Mouse (Mus musculus): Measurements from ENCODE around the gene Sec24d. TPM values are rescaled to one million over a fixed set of nuclear protein-coding genes. Genes with fewer than 3 reads are reported as not detected.

The Sec24d gene
- polyA plus RNA-seq, 1 experiment from 2014 or later: 88.0 TPM

DNA sequence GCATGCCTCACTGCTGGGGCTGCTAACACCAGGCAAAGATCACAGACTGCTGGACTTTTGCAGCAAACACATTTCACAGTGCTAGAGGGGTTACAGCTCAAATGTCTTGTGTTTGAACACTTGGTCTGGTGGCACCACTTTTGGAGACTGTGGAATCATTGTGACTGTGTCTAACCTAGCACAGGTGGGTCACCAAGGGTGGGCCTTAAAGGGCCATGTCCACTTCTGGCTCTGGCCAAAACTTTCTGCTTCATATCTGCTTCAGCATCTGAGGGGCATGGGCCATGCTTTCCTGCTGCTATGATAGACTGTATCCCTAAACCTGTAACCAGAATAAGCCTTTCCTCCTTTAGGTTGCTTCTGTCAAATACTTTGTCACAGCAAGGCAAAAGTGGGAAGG is 29.8 kb upstream of the Sec24d start:
- ATAC-seq (replicated peaks; ENCODE audit: low FRiP score, low TSS enrichment, low read depth) (no peak), DNase-seq (ENCODE audit: low spot score) (no peak)
- H3K9ac ChIP-seq (ENCODE audit: low read length): no peak overlapping the region

DNA sequence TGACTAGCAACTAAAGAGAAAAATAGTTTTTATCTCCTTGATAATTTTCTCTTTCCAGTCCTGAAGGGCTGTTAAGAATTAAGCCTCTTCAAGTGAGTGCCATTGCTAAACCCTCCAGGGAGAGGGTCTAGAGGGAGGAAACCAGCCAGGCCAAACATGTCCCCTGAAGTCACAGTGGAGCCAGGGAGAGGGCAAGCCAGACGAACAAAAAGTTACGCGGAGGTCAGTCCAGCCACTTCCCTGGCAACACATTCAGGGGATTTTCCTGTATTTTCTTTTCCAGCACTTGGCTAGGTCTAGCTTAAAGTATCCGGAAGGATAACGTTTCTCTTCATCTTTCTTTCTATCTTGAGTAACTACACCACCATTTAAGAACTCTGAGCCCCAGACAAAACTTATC is 22.9 kb upstream of the Sec24d start:
- DNase-seq (ENCODE audit: low spot score): no peak
- no peaks in the 10 kb centered on the region for H3K36me3 ChIP-seq (ENCODE audit: control insufficient read depth, insufficient read depth, low read length)
- ATAC-seq (replicated peaks; ENCODE audit: low FRiP score, low TSS enrichment, low read depth): no peak
- H3K9me3 ChIP-seq (ENCODE audit: control insufficient read depth, low read length): no peaks in the 10 kb centered on the region
- H3K4me3 ChIP-seq (ENCODE audit: low read depth, low read length): no peak overlapping the region
- no peak overlapping the region for H3K4me2 ChIP-seq (ENCODE audit: low read length)
- WGBS: 68% methylated on average over 5 of the region's 5 CpGs
- H3K27me3 ChIP-seq (replicated peaks; ENCODE audit: control insufficient read depth, insufficient read depth, low read length): no peaks in the 10 kb centered on the region
- no peak overlapping the region for H3K27ac ChIP-seq (ENCODE audit: low read depth)
- H3K9ac ChIP-seq (ENCODE audit: low read length): no peak overlapping the region
- H3K4me1 ChIP-seq (replicated peaks; ENCODE audit: control insufficient read depth, insufficient read depth, low read length): no peaks in the 10 kb centered on the region

More for the DNA sequence above, 29.8 kb upstream of the Sec24d start:
- Histone ChIP-seq H3K4me2 (ENCODE audit: low read length) (no peak overlapping the region), H3K27ac (ENCODE audit: low read depth) (no peak overlapping the region), H3K9me3 (ENCODE audit: control insufficient read depth, low read length) (no peaks in the 10 kb centered on the region), H3K27me3 (replicated peaks; ENCODE audit: control insufficient read depth, insufficient read depth, low read length) (no peaks in the 10 kb centered on the region), H3K36me3 (ENCODE audit: control insufficient read depth, insufficient read depth, low read length) (no peaks in the 10 kb centered on the region), H3K4me3 (ENCODE audit: low read depth, low read length) (no peak overlapping the region), H3K4me1 (replicated peaks; ENCODE audit: control insufficient read depth, insufficient read depth, low read length) (peaks cover 12% of the 10 kb centered on the region)

DNA sequence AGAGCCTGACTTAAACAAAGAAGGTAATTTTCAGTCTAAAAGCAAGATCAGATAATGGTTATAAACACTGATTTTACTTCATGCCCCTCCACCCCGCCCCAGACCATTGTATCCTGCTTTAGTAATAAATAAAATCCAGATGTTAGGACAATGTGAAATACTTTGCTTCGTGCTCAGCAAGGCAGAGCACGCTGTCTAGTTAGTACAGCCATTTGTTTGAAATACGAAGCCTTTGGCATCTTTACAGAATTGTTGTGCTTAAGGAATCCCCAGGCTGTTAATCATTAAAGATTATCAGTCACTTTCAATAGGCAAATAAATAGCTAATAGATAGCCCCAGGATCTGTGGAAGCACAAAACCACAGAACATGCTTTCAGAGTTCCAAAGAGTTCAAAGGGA is 21.6 kb upstream of the Sec24d start:
- Histone ChIP-seq H3K36me3 (ENCODE audit: control insufficient read depth, insufficient read depth, low read length) (no peaks in the 10 kb centered on the region), H3K9ac (ENCODE audit: low read length) (no peak overlapping the region), H3K27me3 (replicated peaks; ENCODE audit: control insufficient read depth, insufficient read depth, low read length) (no peaks in the 10 kb centered on the region), H3K4me2 (ENCODE audit: low read length) (no peak overlapping the region), H3K4me1 (replicated peaks; ENCODE audit: control insufficient read depth, insufficient read depth, low read length) (no peaks in the 10 kb centered on the region), H3K4me3 (ENCODE audit: low read depth, low read length) (no peak overlapping the region), H3K9me3 (ENCODE audit: control insufficient read depth, low read length) (no peaks in the 10 kb centered on the region), H3K27ac (ENCODE audit: low read depth) (no peak overlapping the region)
- ATAC-seq (replicated peaks; ENCODE audit: low FRiP score, low TSS enrichment, low read depth): no peak
- WGBS: 19% methylated on average over 4 of the region's 4 CpGs
- no peak for DNase-seq (ENCODE audit: low spot score)

DNA sequence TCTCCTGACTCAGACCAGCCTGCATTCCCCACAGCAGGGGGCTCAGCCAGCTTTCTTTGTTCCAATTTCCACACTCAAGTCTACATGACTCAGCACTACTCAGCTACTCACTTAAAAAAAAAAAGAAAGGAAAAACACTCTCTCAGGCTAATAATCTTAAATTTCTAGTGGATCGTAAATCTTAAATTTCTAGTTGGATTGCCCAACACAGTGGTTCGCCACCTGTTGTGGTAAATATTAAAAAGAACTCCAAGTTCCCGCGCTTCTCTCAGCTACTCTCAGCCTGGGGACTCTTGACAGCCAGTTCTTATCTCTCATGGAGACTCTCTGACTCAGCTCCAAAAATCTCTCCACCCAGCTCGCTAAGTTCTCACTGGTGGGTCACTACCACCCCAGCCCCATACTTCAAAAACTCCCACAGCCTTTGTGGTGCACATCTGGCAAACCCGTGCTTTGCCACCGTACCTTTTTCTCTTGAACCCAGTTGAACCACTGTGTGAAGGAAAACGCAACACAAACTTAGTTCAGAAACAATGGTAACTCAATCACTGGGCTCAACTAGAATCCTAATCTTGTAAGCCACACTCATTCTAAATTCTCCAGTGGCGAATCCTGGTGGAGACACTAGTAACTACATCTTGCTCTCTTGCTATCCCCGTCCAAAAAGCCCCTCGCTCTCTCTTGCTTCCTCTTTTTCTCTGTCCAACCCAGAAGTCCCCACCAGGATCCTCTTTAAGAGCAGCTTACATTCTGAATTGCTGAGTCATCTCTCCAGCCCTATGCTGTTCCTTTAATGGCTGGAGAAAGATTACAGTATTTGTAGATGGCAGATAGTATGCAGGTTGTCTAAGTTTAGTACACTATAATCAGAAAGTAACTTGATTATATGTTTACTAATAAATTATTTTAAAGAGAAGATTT is 10.8 kb upstream of the Sec24d start:
- H3K4me2 ChIP-seq (ENCODE audit: low read length): no peak overlapping the region
- no peaks in the 10 kb centered on the region for H3K27me3 ChIP-seq (replicated peaks; ENCODE audit: control insufficient read depth, insufficient read depth, low read length)
- ATAC-seq (replicated peaks; ENCODE audit: low FRiP score, low TSS enrichment, low read depth) (no peak), DNase-seq (ENCODE audit: low spot score) (no peak)
- H3K4me1 ChIP-seq (replicated peaks; ENCODE audit: control insufficient read depth, insufficient read depth, low read length): no peaks in the 10 kb centered on the region
- 81% methylated on average over 11 of the region's 11 CpGs for WGBS
- H3K36me3 ChIP-seq (ENCODE audit: control insufficient read depth, insufficient read depth, low read length): no peaks in the 10 kb centered on the region
- H3K27ac ChIP-seq (ENCODE audit: low read depth): no peak overlapping the region
- no peak overlapping the region for H3K9ac ChIP-seq (ENCODE audit: low read length)
- no peak overlapping the region for H3K4me3 ChIP-seq (ENCODE audit: low read depth, low read length)
- no peaks in the 10 kb centered on the region for H3K9me3 ChIP-seq (ENCODE audit: control insufficient read depth, low read length)

DNA sequence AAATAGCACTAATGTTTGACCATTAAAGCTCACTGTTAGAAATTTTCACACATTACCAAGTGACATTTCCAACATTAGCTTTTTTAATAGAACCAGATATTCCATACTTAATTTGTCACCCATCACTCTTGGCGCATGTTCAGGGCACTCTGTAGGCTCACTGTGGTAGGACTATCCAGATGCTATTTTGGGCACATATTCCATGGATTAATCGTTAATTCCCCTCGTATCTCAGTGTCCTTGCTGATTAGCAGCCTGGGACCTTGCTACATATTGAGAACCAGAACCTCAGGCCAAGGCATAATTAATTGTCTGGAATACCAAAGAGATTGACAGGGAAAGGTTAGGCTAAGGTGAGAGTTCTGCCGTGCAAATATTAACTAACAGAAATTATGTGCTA is 8.5 kb upstream of the Sec24d start:
- ATAC-seq (replicated peaks; ENCODE audit: low FRiP score, low TSS enrichment, low read depth): no peak
- no peak overlapping the region for H3K4me3 ChIP-seq (ENCODE audit: low read depth, low read length)
- H3K27ac ChIP-seq (ENCODE audit: low read depth): no peak overlapping the region
- no peaks in the 10 kb centered on the region for H3K4me1 ChIP-seq (replicated peaks; ENCODE audit: control insufficient read depth, insufficient read depth, low read length)
- H3K36me3 ChIP-seq (ENCODE audit: control insufficient read depth, insufficient read depth, low read length): no peaks in the 10 kb centered on the region
- no peaks in the 10 kb centered on the region for H3K9me3 ChIP-seq (ENCODE audit: control insufficient read depth, low read length)
- no peaks in the 10 kb centered on the region for H3K27me3 ChIP-seq (replicated peaks; ENCODE audit: control insufficient read depth, insufficient read depth, low read length)
- WGBS: 69% methylated on average over 4 of the region's 4 CpGs
- H3K4me2 ChIP-seq (ENCODE audit: low read length): no peak overlapping the region
- no peak for DNase-seq (ENCODE audit: low spot score)
- H3K9ac ChIP-seq (ENCODE audit: low read length): no peak overlapping the region

DNA sequence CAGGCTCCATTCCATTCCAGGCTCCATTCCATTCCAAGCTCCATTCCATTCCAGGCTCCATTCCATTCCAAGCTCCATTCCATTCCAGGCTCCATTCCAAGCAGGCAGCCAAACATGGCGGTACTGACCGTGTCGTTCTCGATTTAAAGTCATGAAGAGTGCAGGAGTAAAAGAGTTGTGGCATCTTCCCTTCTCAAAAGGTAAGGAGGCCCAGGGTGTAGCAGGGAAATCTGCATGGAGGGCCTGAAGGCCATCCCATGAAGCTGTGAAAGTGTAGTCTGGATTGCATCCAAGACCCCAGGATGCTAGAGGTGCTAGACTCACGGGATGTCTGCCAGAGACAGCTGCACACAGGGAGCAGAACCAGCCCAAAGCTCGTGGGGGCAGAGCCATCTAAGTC is 2.5 kb upstream of the Sec24d start:
- peak overlapping the region; percentile 22; the same call in 1 of the 2 replicates for H3K4me2 ChIP-seq (ENCODE audit: low read length)
- WGBS: 51% methylated on average over 6 of the region's 6 CpGs
- H3K9ac ChIP-seq (ENCODE audit: low read length): 0 out of 2 replicates have a peak overlapping the region, but pooled peaks have one; percentile 5
- no peak overlapping the region for H3K27ac ChIP-seq (ENCODE audit: low read depth)
- no peak for ATAC-seq (replicated peaks; ENCODE audit: low FRiP score, low TSS enrichment, low read depth)
- H3K9me3 ChIP-seq (ENCODE audit: control insufficient read depth, low read length): no peaks in the 10 kb centered on the region
- H3K27me3 ChIP-seq (replicated peaks; ENCODE audit: control insufficient read depth, insufficient read depth, low read length): no peaks in the 10 kb centered on the region
- DNase-seq (ENCODE audit: low spot score): no peak
- peaks cover 5% of the 10 kb centered on the region for H3K36me3 ChIP-seq (ENCODE audit: control insufficient read depth, insufficient read depth, low read length)
- H3K4me3 ChIP-seq (ENCODE audit: low read depth, low read length): peak overlapping the region; percentile 24
- peaks cover 11% of the 10 kb centered on the region; the same call in 1 of the 2 replicates for H3K4me1 ChIP-seq (replicated peaks; ENCODE audit: control insufficient read depth, insufficient read depth, low read length)

DNA sequence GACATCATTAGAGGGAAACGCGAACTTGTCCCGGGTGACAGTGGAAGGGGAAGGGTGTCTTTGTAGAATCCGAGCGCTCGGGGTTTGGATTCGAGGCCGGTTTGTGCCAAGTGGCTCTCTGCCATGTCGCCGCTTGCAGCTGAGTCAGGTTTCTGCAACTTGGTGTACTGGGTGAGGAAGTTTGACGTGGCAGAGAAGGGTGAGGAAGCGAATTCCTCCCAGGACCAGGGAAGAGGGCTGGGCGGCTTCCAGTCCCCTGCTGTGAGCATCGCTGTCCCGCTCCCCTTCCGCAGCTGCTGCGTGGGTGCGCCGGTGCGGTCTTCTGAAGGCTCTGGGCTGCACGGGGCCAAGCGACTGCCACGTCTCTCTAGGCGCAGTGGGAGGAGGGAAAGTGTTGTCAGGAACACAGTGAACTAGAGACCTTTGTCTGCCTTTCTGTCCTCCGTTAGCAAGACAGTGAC is 516 bp downstream of the Sec24d start:
- peak overlapping the region; percentile 63 for H3K9ac ChIP-seq (ENCODE audit: low read length)
- peak; percentile 59 for ATAC-seq (replicated peaks; ENCODE audit: low FRiP score, low TSS enrichment, low read depth)
- H3K27ac ChIP-seq (ENCODE audit: low read depth): peak overlapping the region; percentile 68
- H3K4me2 ChIP-seq (ENCODE audit: low read length): peak overlapping the region; percentile 57
- peaks cover 11% of the 10 kb centered on the region; the same call in 1 of the 2 replicates for H3K4me1 ChIP-seq (replicated peaks; ENCODE audit: control insufficient read depth, insufficient read depth, low read length)
- whole genome bisulfite sequencing: under 1% methylated on average over 25 of the region's 25 CpGs
- DNase-seq (ENCODE audit: low spot score): no peak
- no peaks in the 10 kb centered on the region for H3K27me3 ChIP-seq (replicated peaks; ENCODE audit: control insufficient read depth, insufficient read depth, low read length)
- no peaks in the 10 kb centered on the region for H3K9me3 ChIP-seq (ENCODE audit: control insufficient read depth, low read length)
- H3K36me3 ChIP-seq (ENCODE audit: control insufficient read depth, insufficient read depth, low read length): peaks cover 33% of the 10 kb centered on the region
- peak overlapping the region; percentile 72 for H3K4me3 ChIP-seq (ENCODE audit: low read depth, low read length)

DNA sequence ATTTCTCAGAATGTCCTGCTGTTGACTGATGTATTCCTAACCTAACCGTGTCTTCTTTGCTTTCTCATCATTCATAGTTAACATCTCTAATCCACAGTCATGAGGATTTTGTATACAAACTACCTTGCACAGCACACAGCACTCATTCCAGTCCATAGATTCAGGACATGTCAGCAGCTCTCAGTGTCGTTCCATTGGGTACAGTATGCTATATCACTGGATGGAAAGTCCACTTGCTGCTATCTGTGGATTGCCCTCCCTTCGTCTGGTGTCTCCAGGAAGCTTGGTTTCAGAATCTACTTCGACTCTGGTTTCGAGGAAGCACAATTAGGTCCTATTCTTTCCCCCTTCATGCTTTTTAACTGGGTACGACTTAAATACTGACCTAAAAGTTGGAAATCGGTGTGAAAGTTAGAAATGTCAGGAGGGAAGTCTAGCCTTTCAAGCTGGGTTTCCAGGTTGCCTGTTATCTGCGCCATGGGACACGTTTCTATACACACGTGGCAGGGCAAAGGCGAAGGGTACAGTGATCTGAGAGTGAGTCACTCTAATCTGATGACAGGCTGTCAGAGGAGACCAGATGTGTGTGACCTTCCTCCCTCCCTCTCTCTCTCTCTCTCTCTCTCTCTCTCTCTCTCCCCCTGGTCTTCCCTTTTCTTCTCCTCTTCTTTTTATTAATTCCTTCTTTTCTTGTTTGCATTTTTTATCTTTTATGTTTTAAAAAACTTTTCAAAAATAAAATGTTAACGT is 15.8 kb downstream of the Sec24d start:
- Histone ChIP-seq H3K9ac (ENCODE audit: low read length) (no peak overlapping the region), H3K4me3 (ENCODE audit: low read depth, low read length) (no peak overlapping the region), H3K36me3 (ENCODE audit: control insufficient read depth, insufficient read depth, low read length) (peaks cover 50% of the 10 kb centered on the region), H3K4me1 (replicated peaks; ENCODE audit: control insufficient read depth, insufficient read depth, low read length) (no peaks in the 10 kb centered on the region), H3K27ac (ENCODE audit: low read depth) (no peak overlapping the region), H3K9me3 (ENCODE audit: control insufficient read depth, low read length) (no peaks in the 10 kb centered on the region), H3K27me3 (replicated peaks; ENCODE audit: control insufficient read depth, insufficient read depth, low read length) (no peaks in the 10 kb centered on the region), H3K4me2 (ENCODE audit: low read length) (no peak overlapping the region)
- ATAC-seq (replicated peaks; ENCODE audit: low FRiP score, low TSS enrichment, low read depth) (no peak), DNase-seq (ENCODE audit: low spot score) (no peak)
- WGBS: 85% methylated on average over 12 of the region's 12 CpGs
